Mouse (Mus musculus) liver, postnatal 0 days (tissue): ENCODE results near the gene Slc37a3.

ENCODE experiments used
- CTCF ChIP-seq: sonication (generic); IDR thresholded peaks from 2 replicates; pipeline ENCODE4 v1.5.1; 2016; ENCODE audit warnings: antibody characterized with exemption, low read depth
- EP300 ChIP-seq: IDR thresholded peaks from 2 replicates; pipeline ENCODE4 v1.6.1; 2016; ENCODE audit warnings: antibody characterized with exemption, low read depth, mild to moderate bottlenecking

GRCm38 (mm10) chr6:39348946-39349345 lies 28.5 kb downstream of the Slc37a3 start:
- TF ChIP-seq CTCF (no peak), EP300 (no peak)
